Mouse (Mus musculus) liver, embryonic 14.5 days (tissue): ENCODE measurements at regions not wholly inside any gene's neighbourhood (a gene's known extent, or its start where the extent isn't known, plus 50 kb on each side); places are given as distances from the start of the nearest gene placed in this dataset.

Experiments used
- CTCF ChIP-seq: IDR thresholded peaks from 2 replicates; pipeline ENCODE4 v1.5.1; 2016; ENCODE audit warnings: antibody characterized with exemption, low read depth, control low read depth
- EP300 ChIP-seq: IDR thresholded peaks from 2 replicates; pipeline ENCODE4 v1.6.1; 2016; ENCODE audit warnings: antibody characterized with exemption, low read depth

DNA sequence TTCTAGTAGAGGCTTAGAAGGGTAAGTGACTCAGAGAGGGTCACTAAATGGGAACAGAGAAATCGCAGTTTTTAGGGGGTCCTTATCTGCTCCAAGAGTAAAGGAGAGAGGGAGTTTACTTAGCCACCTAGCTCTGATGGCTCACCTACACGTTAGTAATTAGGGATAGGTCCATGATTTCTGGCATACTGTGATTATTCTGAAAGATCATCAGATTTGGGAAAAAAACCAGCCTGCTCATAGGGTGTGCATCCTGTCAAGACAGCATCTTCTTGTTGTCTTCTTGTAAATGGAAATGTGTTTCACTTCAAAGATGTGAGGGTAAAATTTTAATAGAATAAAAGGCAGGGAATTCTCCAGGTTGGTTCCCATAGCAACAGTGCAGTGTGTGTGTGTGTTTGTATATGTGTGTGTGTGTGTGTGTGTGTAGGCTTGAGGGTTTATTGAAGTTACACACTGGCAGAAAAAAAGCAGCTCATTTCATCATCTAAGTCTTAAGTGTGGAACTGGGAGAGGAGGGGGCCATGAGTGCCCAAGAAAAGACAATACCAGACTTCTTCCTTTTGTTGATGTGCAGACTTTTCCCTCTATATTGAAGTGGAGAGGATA lies 407.4 kb downstream of the Fam84a start:
- no peak for TF ChIP-seq CTCF
- TF ChIP-seq EP300 = no peak
